Mouse (Mus musculus): ENCODE results near the gene Pde4d. TPM values are rescaled to one million over a fixed set of nuclear protein-coding genes. Genes with fewer than 3 reads are reported as not detected.

Pde4d gene
- polyA plus RNA-seq, 1 experiment = 15.1 TPM

GRCm38 (mm10) chr13:109168556-109169334 is 719.0 kb downstream of the Pde4d start:
- no peaks in the 10 kb centered on the region for H3K27me3 ChIP-seq (ENCODE audit: control insufficient read depth, insufficient read depth, insufficient read length)
- no peaks in the 10 kb centered on the region for H3K79me3 ChIP-seq (ENCODE audit: low read depth)
- no peak for TF ChIP-seq FOSL1 (IDR thresholded peaks at IDR 0.05; ENCODE audit: insufficient read depth, low read length, poor library complexity, severe bottlenecking)
- no peak for TF ChIP-seq MAX (IDR thresholded peaks at IDR 0.05)
- TF ChIP-seq CEBPB (IDR thresholded peaks at IDR 0.05; ENCODE audit: low read depth) = no peak
- TF ChIP-seq MYOG (IDR thresholded peaks at IDR 0.05; ENCODE audit: control insufficient read depth, extremely low read depth, insufficient read length) = no peak
- no peak for TF ChIP-seq MYOD1 (IDR thresholded peaks at IDR 0.05; ENCODE audit: control insufficient read depth, insufficient read length, low read depth)
- TF ChIP-seq CTCF (IDR thresholded peaks at IDR 0.05; ENCODE audit: control insufficient read depth, insufficient read depth, insufficient read length) = no peak
- no peak for TF ChIP-seq USF1 (IDR thresholded peaks at IDR 0.05; ENCODE audit: low read depth)
- no peaks in the 10 kb centered on the region for H3K36me3 ChIP-seq (ENCODE audit: control insufficient read depth, insufficient read depth)
- no peak overlapping the region for H3ac ChIP-seq (ENCODE audit: control insufficient read depth, insufficient read length, low read depth)
- H3K79me2 ChIP-seq (ENCODE audit: control insufficient read depth, insufficient read depth) = no peaks in the 10 kb centered on the region
- H3K4me3 ChIP-seq (ENCODE audit: insufficient read depth, poor library complexity, severe bottlenecking) = no peak overlapping the region

- no peak overlapping the region for H3K4me3 ChIP-seq (ENCODE audit: insufficient read depth, poor library complexity, severe bottlenecking)
- H3K79me3 ChIP-seq (ENCODE audit: low read depth) = no peaks in the 10 kb centered on the region
- no peak for TF ChIP-seq MYOG (IDR thresholded peaks at IDR 0.05; ENCODE audit: control insufficient read depth, extremely low read depth, insufficient read length)
- no peak for TF ChIP-seq CEBPB (IDR thresholded peaks at IDR 0.05; ENCODE audit: low read depth)
- no peak for TF ChIP-seq FOSL1 (IDR thresholded peaks at IDR 0.05; ENCODE audit: insufficient read depth, low read length, poor library complexity, severe bottlenecking)
- no peak for TF ChIP-seq MAX (IDR thresholded peaks at IDR 0.05)
- TF ChIP-seq CTCF (IDR thresholded peaks at IDR 0.05; ENCODE audit: control insufficient read depth, insufficient read depth, insufficient read length) = no peak
- no peak for TF ChIP-seq USF1 (IDR thresholded peaks at IDR 0.05; ENCODE audit: low read depth)
- no peak for TF ChIP-seq MYOD1 (IDR thresholded peaks at IDR 0.05; ENCODE audit: control insufficient read depth, insufficient read length, low read depth)
- no peaks in the 10 kb centered on the region for H3K79me2 ChIP-seq (ENCODE audit: control insufficient read depth, insufficient read depth)
- no peaks in the 10 kb centered on the region for H3K36me3 ChIP-seq (ENCODE audit: control insufficient read depth, insufficient read depth)
- no peak overlapping the region for H3ac ChIP-seq (ENCODE audit: control insufficient read depth, insufficient read length, low read depth)
- H3K27me3 ChIP-seq (ENCODE audit: control insufficient read depth, insufficient read depth, insufficient read length) = no peaks in the 10 kb centered on the region
These were observed 719.5 kb downstream of the Pde4d start for GRCm38 (mm10) chr13:109169335-109169606.

GRCm38 (mm10) chr13:109171688-109172087 is 721.9 kb downstream of the Pde4d start:
- H3ac ChIP-seq (ENCODE audit: control insufficient read depth, insufficient read length, low read depth) = no peak overlapping the region
- no peaks in the 10 kb centered on the region for H3K79me2 ChIP-seq (ENCODE audit: control insufficient read depth, insufficient read depth)
- TF ChIP-seq MYOD1 (IDR thresholded peaks at IDR 0.05; ENCODE audit: control insufficient read depth, insufficient read length, low read depth) (no peak), MAX (IDR thresholded peaks at IDR 0.05) (no peak), CEBPB (IDR thresholded peaks at IDR 0.05; ENCODE audit: low read depth) (no peak), CTCF (IDR thresholded peaks at IDR 0.05; ENCODE audit: control insufficient read depth, insufficient read depth, insufficient read length) (no peak), USF1 (IDR thresholded peaks at IDR 0.05; ENCODE audit: low read depth) (no peak), FOSL1 (IDR thresholded peaks at IDR 0.05; ENCODE audit: insufficient read depth, low read length, poor library complexity, severe bottlenecking) (no peak), MYOG (IDR thresholded peaks at IDR 0.05; ENCODE audit: control insufficient read depth, extremely low read depth, insufficient read length) (no peak)
- no peaks in the 10 kb centered on the region for H3K79me3 ChIP-seq (ENCODE audit: low read depth)
- H3K36me3 ChIP-seq (ENCODE audit: control insufficient read depth, insufficient read depth) = no peaks in the 10 kb centered on the region
- no peak overlapping the region for H3K4me3 ChIP-seq (ENCODE audit: insufficient read depth, poor library complexity, severe bottlenecking)
- no peaks in the 10 kb centered on the region for H3K27me3 ChIP-seq (ENCODE audit: control insufficient read depth, insufficient read depth, insufficient read length)

GRCm38 (mm10) chr13:109175281-109175680 is 725.5 kb downstream of the Pde4d start:
- no peaks in the 10 kb centered on the region for H3K27me3 ChIP-seq (ENCODE audit: control insufficient read depth, insufficient read depth, insufficient read length)
- H3K79me2 ChIP-seq (ENCODE audit: control insufficient read depth, insufficient read depth) = no peaks in the 10 kb centered on the region
- H3K4me3 ChIP-seq (ENCODE audit: insufficient read depth, poor library complexity, severe bottlenecking) = no peak overlapping the region
- TF ChIP-seq CEBPB (IDR thresholded peaks at IDR 0.05; ENCODE audit: low read depth) (peak; percentile 93), CTCF (IDR thresholded peaks at IDR 0.05; ENCODE audit: control insufficient read depth, insufficient read depth, insufficient read length) (no peak), MYOG (IDR thresholded peaks at IDR 0.05; ENCODE audit: control insufficient read depth, extremely low read depth, insufficient read length) (no peak), FOSL1 (IDR thresholded peaks at IDR 0.05; ENCODE audit: insufficient read depth, low read length, poor library complexity, severe bottlenecking) (peak; percentile 35), MAX (IDR thresholded peaks at IDR 0.05) (no peak), USF1 (IDR thresholded peaks at IDR 0.05; ENCODE audit: low read depth) (no peak), MYOD1 (IDR thresholded peaks at IDR 0.05; ENCODE audit: control insufficient read depth, insufficient read length, low read depth) (no peak)
- H3K79me3 ChIP-seq (ENCODE audit: low read depth) = no peaks in the 10 kb centered on the region
- H3ac ChIP-seq (ENCODE audit: control insufficient read depth, insufficient read length, low read depth) = no peak overlapping the region
- H3K36me3 ChIP-seq (ENCODE audit: control insufficient read depth, insufficient read depth) = no peaks in the 10 kb centered on the region

- H3K79me2 ChIP-seq (ENCODE audit: control insufficient read depth, insufficient read depth) = no peaks in the 10 kb centered on the region
- H3K79me3 ChIP-seq (ENCODE audit: low read depth) = no peaks in the 10 kb centered on the region
- TF ChIP-seq MAX (IDR thresholded peaks at IDR 0.05) (no peak), MYOG (IDR thresholded peaks at IDR 0.05; ENCODE audit: control insufficient read depth, extremely low read depth, insufficient read length) (no peak), MYOD1 (IDR thresholded peaks at IDR 0.05; ENCODE audit: control insufficient read depth, insufficient read length, low read depth) (no peak), CEBPB (IDR thresholded peaks at IDR 0.05; ENCODE audit: low read depth) (no peak), CTCF (IDR thresholded peaks at IDR 0.05; ENCODE audit: control insufficient read depth, insufficient read depth, insufficient read length) (no peak), FOSL1 (IDR thresholded peaks at IDR 0.05; ENCODE audit: insufficient read depth, low read length, poor library complexity, severe bottlenecking) (no peak), USF1 (IDR thresholded peaks at IDR 0.05; ENCODE audit: low read depth) (no peak)
- no peaks in the 10 kb centered on the region for H3K27me3 ChIP-seq (ENCODE audit: control insufficient read depth, insufficient read depth, insufficient read length)
- no peak overlapping the region for H3K4me3 ChIP-seq (ENCODE audit: insufficient read depth, poor library complexity, severe bottlenecking)
- no peaks in the 10 kb centered on the region for H3K36me3 ChIP-seq (ENCODE audit: control insufficient read depth, insufficient read depth)
- H3ac ChIP-seq (ENCODE audit: control insufficient read depth, insufficient read length, low read depth) = no peak overlapping the region
These were observed 726.3 kb downstream of the Pde4d start for GRCm38 (mm10) chr13:109175852-109176621.
